Mouse (Mus musculus) midbrain, postnatal 0 days (tissue): ENCODE results near the gene Mus81. TPM values are rescaled to one million over a fixed set of nuclear protein-coding genes. Genes with fewer than 3 reads are reported as not detected.
A peak's percentile ranks its signal among the peaks of the same experiment; 100 is the strongest.

Experiments used
- ATAC-seq: fragments of 200-750 bp; cut with Nextera tagmentation; 2 replicates; pipeline ENCODE4 v1.8.0; 2017; ENCODE audit warnings: moderate number of reproducible peaks, mild to moderate bottlenecking, moderate TSS enrichment, moderate library complexity; ENCODE audit not compliant: low FRiP score
- DNase-seq: peaks from one replicate; pipeline ENCODE4 v3.0.0-alpha.2; 2015; ENCODE audit warnings: low spot score
- H3K27ac ChIP-seq: fragments of 300-500 bp; sonication (generic); 2 replicates; pipeline ENCODE4 v1.5.1; 2014; ENCODE audit warnings: low read depth, mild to moderate bottlenecking, low read length, mixed read lengths
- H3K27me3 ChIP-seq: fragments of 300-500 bp; sonication (generic); 2 replicates; pipeline ENCODE4 v1.6.1; 2014; ENCODE audit warnings: low read length, control low read depth, mixed read lengths; ENCODE audit not compliant: insufficient read depth
- H3K36me3 ChIP-seq: fragments of 300-500 bp; sonication (generic); 2 replicates; pipeline ENCODE4 v1.6.1; 2014; ENCODE audit warnings: low read length, control low read depth, mixed read lengths; ENCODE audit not compliant: insufficient read depth
- H3K4me1 ChIP-seq: fragments of 300-500 bp; sonication (generic); 2 replicates; pipeline ENCODE4 v1.6.1; 2014; ENCODE audit warnings: mild to moderate bottlenecking, control low read depth, antibody characterized with exemption, low read length, mixed read lengths; ENCODE audit not compliant: insufficient read depth
- H3K4me2 ChIP-seq: fragments of 300-500 bp; sonication (generic); 2 replicates; pipeline ENCODE4 v1.6.1; 2014; ENCODE audit warnings: low read depth, mild to moderate bottlenecking, low read length, mixed read lengths; ENCODE audit not compliant: poor library complexity, severe bottlenecking
- H3K4me3 ChIP-seq: fragments of 300-500 bp; sonication (generic); 2 replicates; pipeline ENCODE4 v1.5.1; 2014; ENCODE audit warnings: low read depth, mild to moderate bottlenecking, low read length, moderate library complexity
- H3K9ac ChIP-seq: fragments of 300-500 bp; sonication (generic); replicated peaks from 2 replicates; pipeline ENCODE4 v1.6.1; 2014; ENCODE audit warnings: mild to moderate bottlenecking, low read length, moderate library complexity, mixed read lengths; ENCODE audit not compliant: poor library complexity, severe bottlenecking
- H3K9me3 ChIP-seq: fragments of 300-500 bp; sonication (generic); 2 replicates; pipeline ENCODE4 v1.6.1; 2016; ENCODE audit warnings: low read length, control low read depth
- CTCF ChIP-seq: IDR thresholded peaks from 2 replicates; pipeline ENCODE4 v1.5.1; 2016; ENCODE audit warnings: antibody characterized with exemption, mild to moderate bottlenecking
- WGBS: fragments of 180-500 bp; shearing (Covaris S2); extraction: QIAGEN DNeasy Blood & Tissue Kit; methylation state at CpG from one replicate; pipeline ENCODE4 v1.1.7; 2014; 5-methylcytosine and 5-hydroxymethylcytosine counted together
- polyA plus RNA-seq: library from polyadenylated mRNA; unstranded; fragments of >200 nt; fragmentation: Nextera tagmentation; extraction: Ambion mirVana; gene quantifications from 2 replicates; pipeline ENCODE4 v1.2.1, GENCODE M21; 2015
- total RNA-seq: library from RNA; depleted of rRNA; stranded (reverse); fragments of >200 nt; gene quantifications from 2 replicates; pipeline ENCODE4 v1.2.3, GENCODE M21; 2014; rRNA removed

Gene Mus81
- total and polyA plus RNA-seq, 2 experiments from 2014 or later = 27.9 to 87.3 TPM

DNA sequence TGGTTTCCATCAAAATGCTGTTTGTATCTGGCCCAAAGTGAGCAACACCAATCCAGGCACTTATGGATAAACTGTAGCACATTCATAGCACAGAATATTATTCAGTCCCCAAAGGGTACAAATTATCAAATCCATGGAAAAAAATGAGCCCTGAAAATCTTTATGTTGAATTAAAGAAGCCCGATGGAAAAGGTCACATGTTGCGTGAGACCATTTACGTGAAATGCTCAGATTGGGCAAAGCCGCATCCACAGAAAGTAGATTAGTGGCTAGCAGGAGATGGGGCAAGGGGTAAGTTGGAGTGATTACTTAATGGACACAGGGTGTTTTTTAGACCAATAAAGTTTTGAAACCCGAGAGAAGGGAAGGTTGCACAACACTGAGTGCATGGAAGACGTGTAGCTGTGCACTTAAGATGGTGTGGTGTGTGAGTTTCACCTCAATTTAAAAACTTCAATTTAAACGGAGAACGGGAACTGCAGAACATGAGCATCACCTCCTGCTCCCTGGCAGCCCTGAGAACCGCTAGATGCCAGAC, 43.8 kb downstream of the Mus81 start:
- Histone ChIP-seq H3K9ac (no peak overlapping the region), H3K36me3 (no peaks in the 10 kb centered on the region), H3K4me1 (0 out of 2 replicates have a peak, but pooled peaks cover 4% of the 10 kb centered on the region), H3K4me3 (no peak overlapping the region), H3K9me3 (no peaks in the 10 kb centered on the region), H3K27me3 (peaks cover 35% of the 10 kb centered on the region), H3K4me2 (no peak overlapping the region), H3K27ac (no peak overlapping the region)
- DNase-seq = no peak
- WGBS = 74% methylated on average over 9 of the region's 9 CpGs
- no peak for TF ChIP-seq CTCF
- no peak for ATAC-seq

DNA sequence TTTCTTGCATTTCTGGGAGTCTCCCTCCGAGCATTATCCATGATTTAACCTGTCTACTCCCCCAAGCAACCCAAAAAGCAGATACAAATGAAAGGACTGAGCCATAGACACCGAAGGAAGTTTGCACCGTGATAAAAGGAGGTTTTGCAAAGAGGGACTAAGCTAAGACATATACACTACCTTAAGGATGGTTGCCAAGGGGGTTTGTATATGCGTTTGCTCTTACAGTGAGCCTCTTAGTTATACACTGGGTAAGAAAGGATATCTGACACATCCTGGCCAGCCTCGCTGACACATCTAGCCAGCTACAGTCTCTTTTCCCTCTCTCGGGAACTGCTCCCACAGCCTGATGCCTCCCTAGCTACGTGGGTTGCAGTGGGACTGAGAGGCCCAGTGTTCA, 54.3 kb downstream of the Mus81 start:
- Histone ChIP-seq H3K4me1 (peaks cover 5% of the 10 kb centered on the region; the same call in 1 of the 2 replicates), H3K4me2 (peak overlapping the region; percentile 47), H3K9me3 (no peaks in the 10 kb centered on the region), H3K4me3 (no peak overlapping the region), H3K27ac (no peak overlapping the region), H3K27me3 (no peaks in the 10 kb centered on the region), H3K36me3 (no peaks in the 10 kb centered on the region), H3K9ac (no peak overlapping the region; the same call in 1 of the 2 replicates)
- WGBS = 70% methylated on average over 7 of the region's 7 CpGs
- DNase-seq (no peak), ATAC-seq (no peak)
- no peak for TF ChIP-seq CTCF

DNA sequence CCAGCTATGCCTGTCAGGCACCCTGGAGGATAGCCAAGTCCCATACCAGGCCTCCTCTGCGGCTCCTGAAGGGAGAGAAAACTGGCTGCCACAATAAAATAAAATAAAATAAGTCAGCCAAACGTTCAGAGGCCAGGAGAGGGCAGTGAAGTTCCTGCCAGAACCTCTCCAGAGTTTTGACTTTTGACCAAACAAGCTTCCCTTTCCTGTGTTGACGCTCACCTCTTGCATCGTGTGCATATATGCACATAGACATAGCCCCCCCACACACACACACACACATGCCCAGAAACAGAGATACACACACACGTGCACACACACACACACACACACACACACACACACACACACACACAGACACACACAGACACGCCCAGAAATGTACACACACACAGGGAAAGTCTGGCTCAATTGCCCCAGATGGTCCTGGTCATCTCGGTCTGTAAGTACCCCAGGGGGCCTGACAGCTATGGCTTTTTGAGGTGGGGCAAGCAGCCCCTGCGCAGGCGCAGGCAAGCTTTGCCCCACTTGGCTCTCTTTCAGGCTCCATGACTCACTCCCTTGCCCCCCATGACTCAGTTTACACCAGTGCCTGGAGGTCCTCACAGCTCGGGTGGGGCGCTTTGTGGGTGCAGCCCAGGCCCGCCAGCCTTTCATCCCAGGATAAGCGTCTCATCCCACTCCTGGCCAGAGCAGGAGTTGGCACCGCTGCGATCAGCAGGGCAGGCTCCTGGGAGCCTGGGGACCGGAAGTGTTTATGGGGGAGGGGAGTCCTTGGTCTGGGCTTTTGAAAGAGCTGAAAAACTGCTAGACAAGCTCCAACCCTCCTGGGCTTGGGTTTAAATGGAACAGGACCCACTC, 55.0 kb downstream of the Mus81 start:
- H3K4me1 ChIP-seq = peaks cover 5% of the 10 kb centered on the region; the same call in 1 of the 2 replicates
- H3K9ac ChIP-seq = no peak overlapping the region; the same call in 1 of the 2 replicates
- no peaks in the 10 kb centered on the region for H3K27me3 ChIP-seq
- H3K27ac ChIP-seq = no peak overlapping the region
- H3K9me3 ChIP-seq = no peaks in the 10 kb centered on the region
- peak overlapping the region; percentile 47 for H3K4me2 ChIP-seq
- peak; percentile 70 for TF ChIP-seq CTCF
- no peak for ATAC-seq
- no peaks in the 10 kb centered on the region for H3K36me3 ChIP-seq
- peak overlapping the region; percentile 12; the same call in 1 of the 2 replicates for H3K4me3 ChIP-seq
- 12% methylated on average over 16 of the region's 16 CpGs for WGBS
- DNase-seq = peak; percentile 67

Other genes starting within 250 kb of the Mus81 start
- 86.4 and 124 TPM in 2 replicates for gene Pacs1, start 215.3 kb downstream of the Mus81 start, total RNA-seq
- 47.9 and 49.9 TPM in 2 replicates for gene Pacs1, start 215.3 kb downstream of the Mus81 start, polyA plus RNA-seq
- gene Sf3b2, start 192.9 kb downstream of the Mus81 start, total RNA-seq = 270 and 283 TPM in 2 replicates
- gene Sf3b2, start 192.9 kb downstream of the Mus81 start, polyA plus RNA-seq = 312 and 315 TPM in 2 replicates
- gene Gal3st3, start 190.1 kb downstream of the Mus81 start, total RNA-seq = 27.4 and 29.2 TPM in 2 replicates
- gene Gal3st3, start 190.1 kb downstream of the Mus81 start, polyA plus RNA-seq = 40.8 and 41.4 TPM in 2 replicates
- gene Catsper1, start 152.7 kb downstream of the Mus81 start, total RNA-seq = not detected in 2 replicates
- not detected in 2 replicates for gene Catsper1, start 152.7 kb downstream of the Mus81 start, polyA plus RNA-seq
- gene Cst6, start 138.8 kb downstream of the Mus81 start, total RNA-seq = 0.82 and 1.1 TPM in 2 replicates
- 13.1 and 14.9 TPM in 2 replicates for gene Cst6, start 138.8 kb downstream of the Mus81 start, polyA plus RNA-seq
- gene Eif1ad, start 121.7 kb downstream of the Mus81 start, total RNA-seq = 26.0 and 33.4 TPM in 2 replicates
- gene Eif1ad, start 121.7 kb downstream of the Mus81 start, polyA plus RNA-seq = 43.0 and 50.3 TPM in 2 replicates
- gene Banf1, start 121.2 kb downstream of the Mus81 start, total RNA-seq = 72.9 and 79.6 TPM in 2 replicates
- 310 and 313 TPM in 2 replicates for gene Banf1, start 121.2 kb downstream of the Mus81 start, polyA plus RNA-seq
- 28.9 and 37.0 TPM in 2 replicates for gene Sart1, start 99.7 kb downstream of the Mus81 start, total RNA-seq
- gene Sart1, start 99.7 kb downstream of the Mus81 start, polyA plus RNA-seq = 43.4 and 51.0 TPM in 2 replicates
- not detected in 2 replicates for gene Tsga10ip, start 85.9 kb downstream of the Mus81 start, total RNA-seq
- gene Tsga10ip, start 85.9 kb downstream of the Mus81 start, polyA plus RNA-seq = 0.10 TPM in 1 of 2 replicates, not detected in the other
- 187 and 203 TPM in 2 replicates for gene Drap1, start 63.4 kb downstream of the Mus81 start, total RNA-seq
- 332 and 342 TPM in 2 replicates for gene Drap1, start 63.4 kb downstream of the Mus81 start, polyA plus RNA-seq
- gene AI837181, start 63.3 kb downstream of the Mus81 start, total RNA-seq = 73.2 and 98.8 TPM in 2 replicates
- gene AI837181, start 63.3 kb downstream of the Mus81 start, polyA plus RNA-seq = 74.1 and 85.2 TPM in 2 replicates
- 0.11 TPM in 1 of 2 replicates, not detected in the other for gene Fosl1, start 40.9 kb downstream of the Mus81 start, total RNA-seq
- gene Fosl1, start 40.9 kb downstream of the Mus81 start, polyA plus RNA-seq = not detected in 2 replicates
- 14.3 and 19.4 TPM in 2 replicates for gene Ccdc85b, start 30.5 kb downstream of the Mus81 start, total RNA-seq
- 15.4 and 15.6 TPM in 2 replicates for gene Ccdc85b, start 30.5 kb downstream of the Mus81 start, polyA plus RNA-seq
- 91.4 and 122 TPM in 2 replicates for gene Fibp, start 27.8 kb downstream of the Mus81 start, total RNA-seq
- gene Fibp, start 27.8 kb downstream of the Mus81 start, polyA plus RNA-seq = 174 and 191 TPM in 2 replicates
- gene Ctsw, start 19.9 kb downstream of the Mus81 start, total RNA-seq = 0.33 and 0.94 TPM in 2 replicates
- gene Ctsw, start 19.9 kb downstream of the Mus81 start, polyA plus RNA-seq = 1.5 and 1.9 TPM in 2 replicates
- gene Efemp2, start 14.4 kb downstream of the Mus81 start, total RNA-seq = 32.9 and 33.7 TPM in 2 replicates
- gene Efemp2, start 14.4 kb downstream of the Mus81 start, polyA plus RNA-seq = 35.2 and 36.1 TPM in 2 replicates
- gene Cfl1, start 2.1 kb upstream of the Mus81 start, total RNA-seq = 1,453 and 1,672 TPM in 2 replicates
- 3,482 and 3,602 TPM in 2 replicates for gene Cfl1, start 2.1 kb upstream of the Mus81 start, polyA plus RNA-seq
- 3.2 and 7.3 TPM in 2 replicates for gene 1700020D05Rik, start 15.4 kb upstream of the Mus81 start, total RNA-seq
- gene 1700020D05Rik, start 15.4 kb upstream of the Mus81 start, polyA plus RNA-seq = 0.20 TPM in 1 of 2 replicates, not detected in the other
- gene Snx32, start 22.1 kb upstream of the Mus81 start, total RNA-seq = 86.2 and 100 TPM in 2 replicates
- 88.7 and 94.4 TPM in 2 replicates for gene Snx32, start 22.1 kb upstream of the Mus81 start, polyA plus RNA-seq
- 0.27 TPM in 1 of 2 replicates, not detected in the other for gene Ovol1, start 72.2 kb upstream of the Mus81 start, total RNA-seq
- 0.05 TPM in 1 of 2 replicates, not detected in the other for gene Ovol1, start 72.2 kb upstream of the Mus81 start, polyA plus RNA-seq
- 12.8 and 14.5 TPM in 2 replicates for gene Ap5b1, start 79.6 kb upstream of the Mus81 start, total RNA-seq
- 1.9 and 2.2 TPM in 2 replicates for gene Ap5b1, start 79.6 kb upstream of the Mus81 start, polyA plus RNA-seq
- 19.8 and 27.1 TPM in 2 replicates for gene Rnaseh2c, start 113.5 kb upstream of the Mus81 start, total RNA-seq
- 43.1 and 50.9 TPM in 2 replicates for gene Rnaseh2c, start 113.5 kb upstream of the Mus81 start, polyA plus RNA-seq
- 126 and 150 TPM in 2 replicates for gene Kat5, start 121.8 kb upstream of the Mus81 start, total RNA-seq
- 73.9 and 76.8 TPM in 2 replicates for gene Kat5, start 121.8 kb upstream of the Mus81 start, polyA plus RNA-seq
- gene Rela, start 149.1 kb upstream of the Mus81 start, total RNA-seq = 30.3 and 34.8 TPM in 2 replicates
- gene Rela, start 149.1 kb upstream of the Mus81 start, polyA plus RNA-seq = 30.8 and 31.8 TPM in 2 replicates
- 26.1 and 36.0 TPM in 2 replicates for gene Sipa1, start 175.3 kb upstream of the Mus81 start, total RNA-seq
- gene Sipa1, start 175.3 kb upstream of the Mus81 start, polyA plus RNA-seq = 18.1 and 19.9 TPM in 2 replicates
- 18.3 and 24.0 TPM in 2 replicates for gene Map3k11, start 200.3 kb upstream of the Mus81 start, total RNA-seq
- gene Map3k11, start 200.3 kb upstream of the Mus81 start, polyA plus RNA-seq = 9.6 and 10.6 TPM in 2 replicates
- gene Pcnx3, start 200.5 kb upstream of the Mus81 start, total RNA-seq = 95.5 and 103 TPM in 2 replicates
- 18.4 and 19.1 TPM in 2 replicates for gene Pcnx3, start 200.5 kb upstream of the Mus81 start, polyA plus RNA-seq
- gene Kcnk7, start 216.0 kb upstream of the Mus81 start, total RNA-seq = not detected in 2 replicates
- gene Kcnk7, start 216.0 kb upstream of the Mus81 start, polyA plus RNA-seq = 0.47 and 0.49 TPM in 2 replicates
- 25.6 and 26.3 TPM in 2 replicates for gene Ehbp1l1, start 237.9 kb upstream of the Mus81 start, total RNA-seq
- 65.2 and 65.4 TPM in 2 replicates for gene Ehbp1l1, start 237.9 kb upstream of the Mus81 start, polyA plus RNA-seq
- gene Fam89b, start 241.3 kb upstream of the Mus81 start, total RNA-seq = 161 and 178 TPM in 2 replicates
- gene Fam89b, start 241.3 kb upstream of the Mus81 start, polyA plus RNA-seq = 126 TPM in 2 replicates